Mouse (Mus musculus) skeletal muscle tissue, adult 2 months (tissue): ENCODE measurements around the gene Dcpp1.

Source experiments
- DNase-seq: peaks from one replicate; pipeline ENCODE4 v3.0.0-alpha.2; 2012; ENCODE audit warnings: low read depth, low spot score

The Dcpp1 gene

GRCm38 (mm10) chr17:23925090-23925493 lies 44.4 kb downstream of the Dcpp1 start:
- peak; percentile 33 for DNase-seq

GRCm38 (mm10) chr17:23931157-23931556 lies 50.5 kb downstream of the Dcpp1 start:
- no peak for DNase-seq
